Mouse (Mus musculus): Measurements from ENCODE around the gene Atrnl1.

- TF ChIP-seq CTCF (IDR thresholded peaks at IDR 0.05; ENCODE audit: control insufficient read depth, insufficient read depth, low read length) (no peak), POLR2A (IDR thresholded peaks at IDR 0.05; ENCODE audit: borderline replicate concordance, control insufficient read depth, low read depth, low read length) (no peak)
These were observed 337.7 kb downstream of the Atrnl1 start for GRCm38 (mm10) chr19:57948489-57948888.

Measured in bone marrow, adult 2 months (tissue).